Mouse (Mus musculus) CD4-positive helper T cell, adult 2 months (primary cell): Measurements from ENCODE around the gene Cd164l2.
A peak's percentile ranks its signal among the peaks of the same experiment; 100 is the strongest.

Experiments
- DNase-seq: peaks from one replicate; pipeline ENCODE4 v3.0.0-alpha.2; 2012; ENCODE audit warnings: low read depth, missing footprints, low spot score

Gene Cd164l2

GRCm38 (mm10) chr4:133255392-133255791 is 43.5 kb downstream of the Cd164l2 start:
- no peak for DNase-seq

- DNase-seq, result no peak
Measured at GRCm38 (mm10) chr4:133256820-133257219, 44.9 kb downstream of the Cd164l2 start.

- DNase-seq, result no peak
Measured at GRCm38 (mm10) chr4:133257230-133257629, 45.3 kb downstream of the Cd164l2 start.

DNA sequence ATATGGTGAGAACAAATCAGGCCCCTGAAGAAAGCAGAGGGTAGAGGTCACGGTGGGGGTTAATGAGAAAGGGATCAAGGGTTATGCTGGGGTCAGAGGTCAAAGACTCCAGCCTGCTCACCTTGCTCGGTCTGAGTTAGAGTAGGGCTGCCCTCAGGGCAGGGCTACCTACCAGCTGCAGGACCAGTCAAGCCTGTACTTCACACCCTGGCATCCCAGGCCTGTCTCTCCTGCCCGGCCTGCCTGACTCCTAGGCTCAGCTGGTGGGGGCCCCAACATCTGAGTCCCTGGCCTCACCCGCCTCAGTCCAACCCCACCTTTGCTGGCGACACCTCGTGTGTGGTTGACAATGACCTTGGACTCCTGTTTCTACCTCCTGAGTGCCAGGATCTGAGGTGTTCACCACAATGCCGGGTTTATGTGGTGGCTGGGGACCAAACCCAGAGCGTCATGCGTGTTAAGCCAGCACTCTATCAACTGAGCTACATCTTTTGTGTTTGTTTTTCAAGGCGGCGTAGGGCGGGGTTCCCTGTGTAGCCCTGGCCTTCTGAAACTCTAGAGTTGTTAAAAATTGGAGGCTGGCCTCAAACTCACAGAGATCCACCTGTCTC is 46.0 kb downstream of the Cd164l2 start:
- no peak for DNase-seq

- peak; percentile 34 for DNase-seq
Measured at GRCm38 (mm10) chr4:133261641-133262374, 49.9 kb downstream of the Cd164l2 start.

GRCm38 (mm10) chr4:133262375-133262765 is 50.4 kb downstream of the Cd164l2 start:
- DNase-seq, result peak; percentile 35

DNA sequence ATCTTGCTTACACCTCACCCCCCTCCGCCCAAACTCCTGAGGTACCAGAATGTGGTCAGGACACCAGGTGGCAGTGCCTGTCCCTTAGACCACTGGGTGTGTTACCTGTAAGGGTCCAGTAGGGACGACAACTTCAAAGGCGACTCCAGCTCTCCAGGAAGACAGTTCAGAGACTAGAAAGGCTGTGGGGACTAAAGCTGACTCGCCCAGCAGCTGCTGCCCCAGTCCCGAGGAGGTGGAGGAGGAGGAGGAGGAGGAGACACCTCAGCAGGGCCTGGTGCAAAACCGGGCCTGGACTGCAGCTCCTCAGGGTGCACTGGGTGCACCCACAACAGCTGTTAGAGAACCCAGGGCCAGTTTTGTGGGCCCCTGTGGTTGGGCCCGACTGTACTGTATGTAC is 51.0 kb downstream of the Cd164l2 start, which contains the start of gene Sytl1:
TSS of gene Sytl1 (minus strand) at position 232 of the 400 bp plus-strand sequence.
- DNase-seq, result peak; percentile 47

GRCm38 (mm10) chr4:133263756-133264155 is 51.8 kb downstream of the Cd164l2 start:
- DNase-seq, result peak; percentile 51

GRCm38 (mm10) chr4:133264559-133264958 is 52.6 kb downstream of the Cd164l2 start:
- DNase-seq, result peak; percentile 32

GRCm38 (mm10) chr4:133265297-133265696 is 53.4 kb downstream of the Cd164l2 start:
- DNase-seq, result no peak

DNA sequence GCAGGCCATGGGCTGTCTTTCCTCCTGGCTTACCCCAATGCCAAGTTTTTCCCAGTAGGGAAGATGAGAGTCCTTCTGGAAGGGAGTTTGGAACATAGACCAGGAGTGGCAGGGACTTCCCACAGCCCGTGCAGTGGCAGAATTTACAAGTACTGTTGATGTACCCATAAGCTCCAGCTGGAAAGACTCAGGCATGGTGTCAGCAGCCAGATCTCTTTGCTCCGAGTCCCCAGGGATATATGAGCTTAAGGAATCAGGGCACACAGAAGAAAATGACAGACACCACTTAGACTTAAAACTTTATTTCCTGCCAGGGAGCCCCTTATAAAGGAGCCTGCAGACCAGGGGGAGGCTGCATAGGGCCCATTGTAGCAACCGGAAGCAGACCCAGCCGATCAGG is 53.8 kb downstream of the Cd164l2 start:
- no peak for DNase-seq

- DNase-seq, result no peak
Measured at GRCm38 (mm10) chr4:133266248-133266880, 54.4 kb downstream of the Cd164l2 start.

DNA sequence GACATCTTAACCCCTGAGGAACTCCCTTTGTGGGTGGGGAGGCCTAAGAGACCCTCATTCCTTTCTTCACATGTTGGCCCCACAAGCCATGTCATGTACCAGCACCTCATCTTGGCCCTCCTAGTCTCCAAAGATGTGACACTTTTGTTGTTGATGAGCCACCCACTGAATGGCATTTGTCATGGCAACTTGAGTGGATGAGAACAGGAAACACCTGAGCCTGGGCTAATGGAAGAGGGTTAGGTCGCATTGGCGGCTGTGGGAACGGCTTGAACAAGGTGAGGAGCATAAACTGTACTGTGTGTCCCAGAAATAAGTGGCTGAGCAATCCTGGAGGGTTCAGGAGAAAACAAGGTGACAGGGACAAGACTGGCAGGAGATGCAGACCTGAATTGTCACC is 57.0 kb downstream of the Cd164l2 start:
- DNase-seq, result no peak

DNA sequence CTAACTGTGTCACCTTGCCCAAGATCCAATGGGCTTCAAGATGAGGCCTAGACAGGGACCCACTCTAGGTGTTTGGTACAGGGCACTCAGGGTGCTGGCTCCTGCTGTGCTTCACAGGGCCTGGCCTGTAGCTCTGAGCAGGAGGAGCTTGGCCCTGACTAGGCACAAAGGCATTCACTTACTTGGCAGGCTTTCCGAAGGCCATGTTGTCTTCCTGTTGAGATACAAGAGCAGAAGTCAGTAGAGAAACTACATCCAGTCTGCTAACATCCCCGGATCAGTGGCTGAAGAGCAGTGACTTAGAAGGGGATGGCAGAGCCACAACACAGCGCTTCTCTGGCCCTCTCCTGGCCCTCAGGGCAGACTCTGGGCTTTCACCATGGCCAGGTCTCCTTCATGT is 57.7 kb downstream of the Cd164l2 start:
- no peak for DNase-seq

- no peak for DNase-seq
Measured at GRCm38 (mm10) chr4:133270929-133271328, 59.0 kb downstream of the Cd164l2 start.
